Comparison of ENCODE assay signal across 11 mouse cellular contexts in genomic region chr6:124701338-124701737, GRCm38 (mm10). TPM values are rescaled to one million over a fixed set of nuclear protein-coding genes. Genes with fewer than 3 reads are reported as not detected.
DNase-seq lines count a peak whose midpoint lies in the region; ATAC-seq and TF ChIP-seq lines count a peak whose summit lies in the region.
"Had no signal": no experiment of that assay in that cellular context is flagged by ENCODE, and none has a peak within 500 bp of the region (broad histone marks: within the 10 kb centered on the region; RNA-seq: fewer than 3 reads in every experiment).

No protein-coding gene starts in this region.

- ATAC-seq in intestine, postnatal 0 days, result no peak

- H3K27ac ChIP-seq in left cerebral cortex, adult 2 months, result peak overlapping the region; percentile 0; the same call in 1 of the 2 replicates
- H3K27ac ChIP-seq in intestine, postnatal 0 days (ENCODE audit: low read depth, low read length), result peak overlapping the region; percentile 74

- WGBS in intestine, postnatal 0 days, result 67% methylated on average over 8 of the region's 8 CpGs

- TF ChIP-seq CTCF in left cerebral cortex, adult 2 months (IDR thresholded peaks at IDR 0.05), result peak; percentile 15; the same call in 1 of the 2 replicates
- peak; percentile 52 for TF ChIP-seq CTCF in intestine, postnatal 0 days (IDR thresholded peaks at IDR 0.05; ENCODE audit: low read depth)

- no peaks in the 10 kb centered on the region for H3K27me3 ChIP-seq in intestine, postnatal 0 days (replicated peaks; ENCODE audit: control insufficient read depth, insufficient read depth, low read length)

- intact Hi-C loops in left cerebral cortex, adult 2 months (cut with DNase I), result loop anchor here (5.0 kb wide), 1 partner anchor 41 kb away; the partner anchor contains the start of gene Grcc10
- intact Hi-C loops in left cerebral cortex, postnatal 36 days (cut with DNase I), result loop anchor here (5.0 kb wide), 1 partner anchor 39 kb away; the partner anchor contains the start of gene Lpcat3

- H3K9ac ChIP-seq in intestine, postnatal 0 days (ENCODE audit: low read depth, low read length), result no peak overlapping the region

- no peak overlapping the region for H3K4me2 ChIP-seq in intestine, postnatal 0 days (replicated peaks; ENCODE audit: low read depth)

- H3K9me3 ChIP-seq in intestine, postnatal 0 days (ENCODE audit: control insufficient read depth), result no peaks in the 10 kb centered on the region

- DNase-seq in adrenal gland, adult (ENCODE audit: inconsistent age in 2 of 2, low spot score in 1 of 2), result peak; percentile 46 to 73
- no peak for DNase-seq in adrenal gland, postnatal 25 days
- DNase-seq in left cerebral cortex, adult 2 months (ENCODE audit: extremely low spot score in 1 of 2, low spot score in 2 of 2), result no peak
- DNase-seq in left cerebral cortex, postnatal 36 days (ENCODE audit: low spot score in 2 of 2), result no peak
- peak; percentile 43 for DNase-seq in CD4-positive helper T cell, adult 2 months (ENCODE audit: low read depth, low spot score)
- DNase-seq in cerebellum, postnatal 4 days (ENCODE audit: low spot score in 2 of 2), result no peak
- DNase-seq in urinary bladder, adult 2 months (ENCODE audit: low spot score), result no peak
- DNase-seq: adrenal gland, postnatal 10 days; heart, postnatal 10 days; right cerebral cortex, postnatal 25 days had no signal

- H3K36me3 ChIP-seq in intestine, postnatal 0 days (ENCODE audit: control insufficient read depth, insufficient read depth), result peaks cover 70% of the 10 kb centered on the region

- no peak overlapping the region for H3K4me3 ChIP-seq in left cerebral cortex, adult 2 months
- no peak overlapping the region for H3K4me3 ChIP-seq in intestine, postnatal 0 days (ENCODE audit: low read depth, low read length)

- H3K4me1 ChIP-seq in intestine, postnatal 0 days (replicated peaks; ENCODE audit: control insufficient read depth, insufficient read depth, low read length), result no peaks in the 10 kb centered on the region

RNA-seq across cellular contexts. Expression of gene Emg1, which starts 10.6 kb away (rescaled TPM):
- 81.8 and 82.8 TPM in 2 replicates for total RNA-seq in adrenal gland, postnatal 25 days (2021)
- total RNA-seq in left cerebral cortex, adult 2 months (2021), result 10 to 100 TPM; 47.4 to 50.9 TPM
- total RNA-seq in left cerebral cortex, postnatal 36 days (2021), result 10 to 100 TPM; 41.8 to 45.9 TPM
- 96.6 and 97.3 TPM in 2 replicates for polyA plus RNA-seq in intestine, postnatal 0 days (2015; fragmentation: Nextera tagmentation; extraction: Ambion mirVana)
- 73.3 and 84.5 TPM in 2 replicates for polyA plus RNA-seq in urinary bladder, adult 2 months (2012; rRNA removed)

RNA-seq across cellular contexts. Expression of gene Phb2, which starts 10.8 kb away (rescaled TPM):
- 302 and 348 TPM in 2 replicates for total RNA-seq in adrenal gland, postnatal 25 days (2021)
- 100 to 1,000 TPM; 115 to 120 TPM for total RNA-seq in left cerebral cortex, adult 2 months (2021)
- total RNA-seq in left cerebral cortex, postnatal 36 days (2021), result 100 to 1,000 TPM; 113 to 127 TPM
- 249 and 255 TPM in 2 replicates for polyA plus RNA-seq in intestine, postnatal 0 days (2015; fragmentation: Nextera tagmentation; extraction: Ambion mirVana)
- 111 and 120 TPM in 2 replicates for polyA plus RNA-seq in urinary bladder, adult 2 months (2012; rRNA removed)

RNA-seq across cellular contexts. Expression of gene Ptpn6, which starts 37.2 kb away (rescaled TPM):
- total RNA-seq in adrenal gland, postnatal 25 days (2021), result 4.6 and 9.1 TPM in 2 replicates
- 1 to 10 TPM; 3.3 to 4.0 TPM for total RNA-seq in left cerebral cortex, adult 2 months (2021)
- total RNA-seq in left cerebral cortex, postnatal 36 days (2021), result 1 to 10 TPM; 3.7 to 6.6 TPM
- 17.4 TPM in 2 replicates for polyA plus RNA-seq in intestine, postnatal 0 days (2015; fragmentation: Nextera tagmentation; extraction: Ambion mirVana)
- polyA plus RNA-seq in urinary bladder, adult 2 months (2012; rRNA removed), result 17.0 and 18.2 TPM in 2 replicates

RNA-seq across cellular contexts. Expression of gene Lpcat3, which starts 38.5 kb away (rescaled TPM):
- 91.9 and 110 TPM in 2 replicates for total RNA-seq in adrenal gland, postnatal 25 days (2021)
- 10 to 100 TPM; 20.5 to 21.5 TPM for total RNA-seq in left cerebral cortex, adult 2 months (2021)
- 10 to 100 TPM; 20.9 to 23.0 TPM for total RNA-seq in left cerebral cortex, postnatal 36 days (2021)
- 209 and 212 TPM in 2 replicates for polyA plus RNA-seq in intestine, postnatal 0 days (2015; fragmentation: Nextera tagmentation; extraction: Ambion mirVana)
- polyA plus RNA-seq in urinary bladder, adult 2 months (2012; rRNA removed), result 84.5 and 91.6 TPM in 2 replicates

RNA-seq across cellular contexts. Expression of gene Grcc10, which starts 39.8 kb away (rescaled TPM):
- 357 and 392 TPM in 2 replicates for total RNA-seq in adrenal gland, postnatal 25 days (2021)
- total RNA-seq in left cerebral cortex, adult 2 months (2021), result 100 to 1,000 TPM; 298 to 309 TPM
- 100 to 1,000 TPM; 285 to 313 TPM for total RNA-seq in left cerebral cortex, postnatal 36 days (2021)
- polyA plus RNA-seq in intestine, postnatal 0 days (2015; fragmentation: Nextera tagmentation; extraction: Ambion mirVana), result 238 and 259 TPM in 2 replicates
- polyA plus RNA-seq in urinary bladder, adult 2 months (2012; rRNA removed), result 214 and 229 TPM in 2 replicates

Comparison
In these comparisons a context has a peak if more than half of its experiments do, and no peak if none do; other contexts are left out.
1. DNase-seq: peak in adrenal gland, adult (2 of 2) and CD4-positive helper T cell, adult 2 months (single experiment); none in adrenal gland, postnatal 25 days (single experiment), left cerebral cortex, adult 2 months (0 of 2), left cerebral cortex, postnatal 36 days (0 of 2), cerebellum, postnatal 4 days (0 of 2) and urinary bladder, adult 2 months (single experiment).